Mouse (Mus musculus): Measurements from ENCODE around the gene Casp8.

DNA sequence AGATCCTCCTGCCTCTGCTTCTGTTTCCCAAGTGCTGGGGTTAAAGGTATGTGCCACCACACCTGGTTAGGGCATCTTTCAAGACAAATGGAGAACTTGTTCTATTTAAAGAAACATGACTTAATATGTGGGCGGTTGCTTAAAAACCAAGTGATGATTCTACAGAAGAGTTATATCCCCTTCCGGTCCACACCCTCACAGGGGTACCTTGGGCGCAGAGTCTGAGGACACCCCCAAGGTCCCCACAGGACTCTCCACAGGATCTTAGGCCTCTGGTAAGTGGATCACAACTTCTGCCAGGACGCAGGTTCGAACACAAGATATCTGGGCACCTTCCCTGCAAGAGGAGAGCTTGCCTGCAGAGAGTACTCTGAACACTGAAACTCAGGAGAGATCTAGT is 19.8 kb upstream of the Casp8 start:
- TF ChIP-seq CTCF (IDR thresholded peaks at IDR 0.05; ENCODE audit: insufficient read depth, low read depth, low read length) (no peak), POLR2A (IDR thresholded peaks at IDR 0.05; ENCODE audit: insufficient read depth, low read depth, low read length) (no peak)
